In genomic region chr7:25410969-25411615, GRCm38 (mm10) we compare ENCODE assay signal across 22 mouse cellular contexts. TPM values are rescaled to one million over a fixed set of nuclear protein-coding genes. Genes with fewer than 3 reads are reported as not detected.
"Had no signal": no experiment of that assay in that cellular context is flagged by ENCODE, and none has a peak within 500 bp of the region (broad histone marks: within the 10 kb centered on the region; RNA-seq: fewer than 3 reads in every experiment).

No protein-coding gene starts in this region.

- H3K9ac ChIP-seq: limb, embryonic 12.5 days; liver, embryonic 12.5 days; lung, embryonic 15.5 days; neural tube, embryonic 12.5 days had no signal

- H3K4me3 ChIP-seq: layer of hippocampus, adult 2 months; limb, embryonic 12.5 days; liver, embryonic 12.5 days; lung, embryonic 15.5 days; neural tube, embryonic 12.5 days had no signal

- H3K4me2 ChIP-seq: limb, embryonic 12.5 days; liver, embryonic 12.5 days; lung, embryonic 15.5 days; neural tube, embryonic 12.5 days had no signal

- H3K36me3 ChIP-seq: limb, embryonic 12.5 days; liver, embryonic 12.5 days; lung, embryonic 15.5 days; neural tube, embryonic 12.5 days had no signal

- H3K9me3 ChIP-seq: limb, embryonic 12.5 days; liver, embryonic 12.5 days; lung, embryonic 15.5 days; neural tube, embryonic 12.5 days had no signal

- DNase-seq: kidney, adult 11 months; kidney, adult 9 months; kidney, postnatal 4 days; midbrain, embryonic 14.5 days; right cerebral cortex, postnatal 4 days; spleen, adult 18-20 months; thymus, adult 2 months; thymus, postnatal 25 days had no signal

- H3K27me3 ChIP-seq: limb, embryonic 12.5 days; liver, embryonic 12.5 days; lung, embryonic 15.5 days; neural tube, embryonic 12.5 days had no signal

- ATAC-seq: liver, embryonic 12.5 days had no signal

- H3K27ac ChIP-seq: kidney, postnatal 0 days; layer of hippocampus, adult 2 months; limb, embryonic 12.5 days; liver, embryonic 12.5 days; lung, embryonic 15.5 days; neural tube, embryonic 12.5 days had no signal

- H3K4me1 ChIP-seq: limb, embryonic 12.5 days; liver, embryonic 12.5 days; lung, embryonic 15.5 days; neural tube, embryonic 12.5 days had no signal

RNA-seq across cellular contexts. Expression of gene Cxcl17, which starts 1.6 kb away (rescaled TPM):
- total RNA-seq: layer of hippocampus, adult 2 months; layer of hippocampus, postnatal 10 days; left cerebral cortex, postnatal 36 days; megakaryocyte progenitor cell, adult 5-6 weeks; monocyte, adult 5-6 weeks; neutrophil, adult 5-6 weeks had no signal
- polyA plus RNA-seq: liver, embryonic 12.5 days; testis, adult 2 months had no signal

RNA-seq across cellular contexts. Expression of gene Cnfn, which starts 41.6 kb away (rescaled TPM):
- total RNA-seq: layer of hippocampus, adult 2 months; layer of hippocampus, postnatal 10 days; left cerebral cortex, postnatal 36 days; megakaryocyte progenitor cell, adult 5-6 weeks; monocyte, adult 5-6 weeks; neutrophil, adult 5-6 weeks had no signal
- polyA plus RNA-seq: kidney, postnatal 0 days; limb, embryonic 12.5 days; liver, embryonic 12.5 days; liver, embryonic 16.5 days; midbrain, embryonic 14.5 days; neural tube, embryonic 12.5 days; urinary bladder, adult 2 months had no signal
